8 mouse cellular contexts compared by ENCODE assay signal in the genomic region with DNA sequence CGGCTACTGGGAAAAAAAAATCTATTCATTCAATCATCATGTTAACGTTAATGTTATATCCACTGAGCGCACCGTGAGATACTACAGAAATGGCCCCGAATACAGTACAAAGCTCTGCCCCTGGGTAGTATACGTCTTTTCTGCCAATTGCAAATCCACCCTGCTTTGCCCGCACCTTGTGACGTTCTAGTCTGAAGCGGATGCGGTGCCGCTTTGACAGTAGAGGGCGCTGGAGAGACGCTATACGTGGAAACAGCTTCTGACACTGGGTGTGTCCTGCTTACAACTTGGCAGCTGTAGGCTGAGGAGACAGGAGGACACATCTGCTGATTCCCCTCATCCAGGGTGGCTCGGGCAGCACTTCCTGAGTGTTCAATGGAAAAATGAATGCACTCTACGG.
DNase-seq lines count a peak whose midpoint lies in the region; ATAC-seq and TF ChIP-seq lines count a peak whose summit lies in the region.

No protein-coding gene starts in this region.

- 10% methylated on average over 16 of the region's 16 CpGs for WGBS in hindbrain, embryonic 10.5 days

- no peak overlapping the region for H3K4me3 ChIP-seq in hindbrain, embryonic 10.5 days

- H3K36me3 ChIP-seq in hindbrain, embryonic 10.5 days, result no peaks in the 10 kb centered on the region

- H3K4me1 ChIP-seq in hindbrain, embryonic 10.5 days (replicated peaks), result no peaks in the 10 kb centered on the region

- no peak overlapping the region for H3K27ac ChIP-seq in hindbrain, embryonic 10.5 days

- in situ Hi-C loops in Patski (cut with MboI; ENCODE audit: low pct_unique_long_range_greater_than_20kb), result no loop called here

- ATAC-seq in Patski, result peak; percentile 85

- H3K27me3 ChIP-seq in Patski, result peaks cover 4% of the 10 kb centered on the region
- no peaks in the 10 kb centered on the region for H3K27me3 ChIP-seq in hindbrain, embryonic 10.5 days (ENCODE audit: insufficient read depth, poor library complexity, severe bottlenecking)

- POLR2A ChIA-PET in Patski (lab: Charles Lee), result no interaction called here

- TF ChIP-seq CTCF in Patski (IDR thresholded peaks at IDR 0.05), result peak; percentile 92

- no peak for DNase-seq in Patski (ENCODE audit: low read depth, low spot score)
- peak; percentile 40 for DNase-seq in cerebellum, adult 9-10 months
- DNase-seq in frontal cortex, adult 2 months (ENCODE audit: extremely low spot score in 1 of 2, low spot score in 1 of 2), result peak; percentile 87 to 97
- peak; percentile 78 for DNase-seq in hindbrain, embryonic 10.5 days (ENCODE audit: low spot score)
- DNase-seq in layer of hippocampus, adult 9-10 months (ENCODE audit: low spot score), result peak; percentile 84
- peak; percentile 92 for DNase-seq in lung, postnatal 10 days
- peak; percentile 91 for DNase-seq in retina, embryonic 14.5 days (ENCODE audit: low spot score)
- DNase-seq in thymus, postnatal 4 days, result peak; percentile 86

- CTCF ChIA-PET in Patski (lab: Charles Lee), result interaction anchor here (0.8 to 3.5 kb wide), 11 partner anchors 9 to 185 kb away, joined by 3 to 28 read pairs (median 5); no protein-coding TSS in a partner anchor

- H3K9me3 ChIP-seq in hindbrain, embryonic 10.5 days, result no peaks in the 10 kb centered on the region
